ENCODE assay signal across 11 mouse cellular contexts in genomic region chr6:57544866-57545265, GRCm38 (mm10). TPM values are rescaled to one million over a fixed set of nuclear protein-coding genes. Genes with fewer than 3 reads are reported as not detected.
A peak's percentile ranks its signal among the peaks of the same experiment; 100 is the strongest.
DNase-seq lines count a peak whose midpoint lies in the region; ATAC-seq and TF ChIP-seq lines count a peak whose summit lies in the region.
"Had no signal": no experiment of that assay in that cellular context is flagged by ENCODE, and none has a peak within 500 bp of the region (broad histone marks: within the 10 kb centered on the region; RNA-seq: fewer than 3 reads in every experiment).

No protein-coding gene starts in this region.

- no peak overlapping the region for H3K4me2 ChIP-seq in liver, embryonic 13.5 days
- no peak overlapping the region for H3K4me2 ChIP-seq in liver, embryonic 12.5 days
- H3K4me2 ChIP-seq: neural tube, embryonic 12.5 days had no signal

- H3K4me1 ChIP-seq in liver, embryonic 13.5 days (replicated peaks), result no peaks in the 10 kb centered on the region
- no peaks in the 10 kb centered on the region for H3K4me1 ChIP-seq in liver, embryonic 12.5 days
- H3K4me1 ChIP-seq: neural tube, embryonic 12.5 days had no signal

- peak overlapping the region; percentile 67 for H3K27ac ChIP-seq in gastrocnemius, adult 2 months
- H3K27ac ChIP-seq in liver, embryonic 13.5 days, result no peak overlapping the region
- H3K27ac ChIP-seq in liver, embryonic 12.5 days, result no peak overlapping the region
- H3K27ac ChIP-seq: neural tube, embryonic 12.5 days; stomach, postnatal 0 days had no signal

- no peaks in the 10 kb centered on the region for H3K36me3 ChIP-seq in liver, embryonic 13.5 days
- no peaks in the 10 kb centered on the region for H3K36me3 ChIP-seq in liver, embryonic 12.5 days
- H3K36me3 ChIP-seq: neural tube, embryonic 12.5 days had no signal

- no peak for TF ChIP-seq CTCF in gastrocnemius, adult 2 months (IDR thresholded peaks at IDR 0.05)

- no peaks in the 10 kb centered on the region for H3K27me3 ChIP-seq in liver, embryonic 13.5 days
- H3K27me3 ChIP-seq in liver, embryonic 12.5 days (replicated peaks), result no peaks in the 10 kb centered on the region
- H3K27me3 ChIP-seq: neural tube, embryonic 12.5 days had no signal

- H3K9me3 ChIP-seq in liver, embryonic 13.5 days (replicated peaks), result no peaks in the 10 kb centered on the region
- no peaks in the 10 kb centered on the region for H3K9me3 ChIP-seq in liver, embryonic 12.5 days (replicated peaks)
- H3K9me3 ChIP-seq: neural tube, embryonic 12.5 days had no signal

- H3K9ac ChIP-seq in liver, embryonic 13.5 days, result no peak overlapping the region
- no peak overlapping the region for H3K9ac ChIP-seq in liver, embryonic 12.5 days
- H3K9ac ChIP-seq: neural tube, embryonic 12.5 days had no signal

- DNase-seq in gastrocnemius, adult 2 months, result no peak
- DNase-seq in gastrocnemius, postnatal 14 days, result no peak
- DNase-seq in liver, embryonic 13.5 days, result no peak
- DNase-seq in heart, adult 9 months (ENCODE audit: low spot score in 2 of 2), result peak; percentile 73 to 76
- DNase-seq in lung, postnatal 14 days, result peak; percentile 9
- DNase-seq in natural killer cell, adult 2 months (ENCODE audit: low spot score in 2 of 2), result no peak
- DNase-seq in spleen, postnatal 36 days (ENCODE audit: low spot score in 2 of 2), result no peak

- no peak overlapping the region for H3K4me3 ChIP-seq in gastrocnemius, adult 2 months
- H3K4me3 ChIP-seq in liver, embryonic 13.5 days (replicated peaks), result no peak overlapping the region
- no peak overlapping the region for H3K4me3 ChIP-seq in liver, embryonic 12.5 days
- H3K4me3 ChIP-seq: neural tube, embryonic 12.5 days had no signal

- 51% methylated on average over 2 of the region's 2 CpGs for WGBS in liver, embryonic 13.5 days (ENCODE audit: insufficient replicate concordance)
- WGBS in liver, embryonic 12.5 days (ENCODE audit: insufficient replicate concordance), result 54% methylated on average over 2 of the region's 2 CpGs

- intact Hi-C loops in gastrocnemius, adult 2 months (cut with DNase I), result no loop called here
- intact Hi-C loops in gastrocnemius, postnatal 14 days (cut with DNase I; ENCODE audit: low total_unique reads), result no loop called here

- ATAC-seq in liver, embryonic 13.5 days (ENCODE audit: low read depth), result peak; percentile 41; the same call in 1 of the 2 replicates
- no peak for ATAC-seq in liver, embryonic 12.5 days
- ATAC-seq: CD4-positive, CD25-positive, alpha-beta regulatory T cell, adult 4 months had no signal

RNA-seq across cellular contexts. Expression of gene Ppm1k, which starts 9.6 kb away (rescaled TPM):
- total RNA-seq in gastrocnemius, adult 2 months (2021), result 10 to 100 TPM; 10.9 to 21.9 TPM
- 10 to 100 TPM in 1 of 2 experiments, 1 to 10 TPM in 1; 8.9 to 12.1 TPM for total RNA-seq in gastrocnemius, postnatal 14 days (2021)
- polyA plus RNA-seq in liver, embryonic 13.5 days (2015; fragmentation: Nextera tagmentation; extraction: Ambion mirVana), result 2.5 and 2.7 TPM in 2 replicates
- 2.2 and 2.9 TPM in 2 replicates for polyA plus RNA-seq in liver, embryonic 12.5 days (2016; fragmentation: Nextera tagmentation; extraction: Ambion mirVana)

RNA-seq across cellular contexts. Expression of gene Herc6, which starts 35.9 kb away (rescaled TPM):
- 1 to 10 TPM; 1.5 to 1.6 TPM for total RNA-seq in gastrocnemius, adult 2 months (2021)
- under 1 TPM; 0.55 to 0.73 TPM for total RNA-seq in gastrocnemius, postnatal 14 days (2021)
- 3.1 and 4.9 TPM in 2 replicates for polyA plus RNA-seq in liver, embryonic 13.5 days (2015; fragmentation: Nextera tagmentation; extraction: Ambion mirVana)
- 2.9 and 3.8 TPM in 2 replicates for polyA plus RNA-seq in liver, embryonic 12.5 days (2016; fragmentation: Nextera tagmentation; extraction: Ambion mirVana)

Comparison
In these comparisons a context has a peak if more than half of its experiments do, and no peak if none do; other contexts are left out.
1. DNase-seq: peak in heart, adult 9 months (2 of 2) and lung, postnatal 14 days (single experiment); none in gastrocnemius, adult 2 months (single experiment), gastrocnemius, postnatal 14 days (single experiment), liver, embryonic 13.5 days (single experiment), natural killer cell, adult 2 months (0 of 2) and spleen, postnatal 36 days (0 of 2).